Mouse (Mus musculus): ENCODE results near the gene Pkn3.
"Not testable (repeated sequence)": the region's sequence is repeated elsewhere in the genome, so short reads cannot be mapped to it uniquely, and the experiment has no call there.

Pkn3 gene

GRCm38 (mm10) chr2:30095882-30096527, 18.5 kb downstream of the Pkn3 start:
- peak; percentile 43 for DNase-seq (ENCODE audit: extremely low spot score)

DNA sequence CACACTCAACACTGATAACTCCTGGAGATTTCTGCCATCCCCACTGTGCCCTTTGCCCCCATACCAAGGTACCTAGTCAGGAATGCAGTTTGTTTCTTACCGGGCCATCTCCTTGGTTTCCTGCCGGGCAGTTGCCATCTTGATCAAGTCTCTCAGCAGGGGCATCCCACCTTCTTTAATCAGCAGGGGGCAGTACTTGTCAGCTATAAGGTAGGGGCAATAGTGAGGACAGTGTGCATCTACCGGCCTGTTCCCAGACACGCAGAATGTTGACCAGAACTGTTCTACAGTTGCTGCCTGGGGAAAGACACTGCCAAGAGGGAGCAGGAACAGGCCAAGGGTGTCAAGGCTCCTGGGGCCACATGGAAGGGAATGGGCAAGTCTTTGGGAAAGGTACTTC, 22.7 kb downstream of the Pkn3 start:
- no peak for DNase-seq (ENCODE audit: extremely low spot score)

- peak; percentile 57 for DNase-seq (ENCODE audit: extremely low spot score)
These were observed 28.9 kb downstream of the Pkn3 start for GRCm38 (mm10) chr2:30106364-30106763.

DNA sequence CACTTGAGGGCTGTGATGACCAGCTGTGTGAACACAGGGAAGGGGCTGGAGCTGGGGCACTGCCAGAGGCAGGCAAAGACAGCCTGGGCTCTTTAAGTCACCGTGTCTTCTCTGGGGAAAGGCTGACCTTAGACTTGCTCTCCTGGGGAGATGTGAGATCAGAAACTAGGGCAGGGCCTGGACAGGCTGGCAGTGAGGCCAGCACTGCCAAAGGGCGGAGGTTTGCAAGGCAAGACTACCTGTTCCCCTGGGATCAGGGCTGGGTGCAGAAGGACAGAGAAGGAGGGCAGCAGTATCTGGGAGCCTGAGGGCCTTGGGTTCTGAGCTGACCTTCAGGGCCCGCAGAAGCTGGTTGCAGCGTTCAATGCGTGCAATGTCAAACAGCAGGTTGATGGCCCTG, 30.2 kb downstream of the Pkn3 start:
- no peak for DNase-seq (ENCODE audit: extremely low spot score)

DNA sequence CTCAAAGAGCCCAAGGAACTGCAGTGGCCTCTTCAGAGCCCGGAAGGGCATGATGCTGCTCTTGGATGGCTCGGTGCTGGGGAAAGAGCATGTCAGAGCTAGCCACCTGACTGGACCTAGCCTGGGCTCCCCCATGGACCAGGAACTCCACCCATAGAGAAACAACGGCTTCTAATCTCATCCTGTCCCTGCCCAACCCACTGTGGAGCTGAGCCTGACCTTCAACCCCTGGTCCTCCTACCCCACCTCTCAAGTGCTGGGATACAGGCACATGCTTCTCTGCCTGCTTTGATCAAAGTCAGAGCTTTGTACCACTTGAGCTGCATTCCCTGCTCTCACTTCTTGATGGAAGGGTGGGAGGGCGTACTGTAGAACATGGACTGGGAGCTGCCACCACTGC, 30.8 kb downstream of the Pkn3 start:
- DNase-seq (ENCODE audit: extremely low spot score) = no peak

DNA sequence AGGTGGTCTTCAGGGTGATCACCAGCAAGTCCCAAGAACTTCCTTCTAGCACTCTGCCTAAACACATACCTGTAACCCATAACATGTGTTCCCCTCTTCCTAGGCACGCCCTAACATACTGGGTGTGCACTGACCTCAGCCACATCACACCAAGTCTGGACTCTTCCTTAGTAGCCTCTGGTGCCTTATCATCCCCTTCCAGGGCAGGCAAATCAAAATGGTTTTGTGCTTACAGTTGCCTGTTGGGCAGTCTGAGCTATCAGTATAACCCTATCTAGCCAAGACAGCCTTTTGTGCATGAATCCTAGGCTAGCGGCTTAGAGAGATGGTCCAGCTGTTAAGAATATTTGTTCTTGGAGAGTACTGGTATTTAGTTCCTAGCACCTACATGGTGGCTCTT, 34.0 kb downstream of the Pkn3 start:
- DNase-seq (ENCODE audit: extremely low spot score) = no peak

DNA sequence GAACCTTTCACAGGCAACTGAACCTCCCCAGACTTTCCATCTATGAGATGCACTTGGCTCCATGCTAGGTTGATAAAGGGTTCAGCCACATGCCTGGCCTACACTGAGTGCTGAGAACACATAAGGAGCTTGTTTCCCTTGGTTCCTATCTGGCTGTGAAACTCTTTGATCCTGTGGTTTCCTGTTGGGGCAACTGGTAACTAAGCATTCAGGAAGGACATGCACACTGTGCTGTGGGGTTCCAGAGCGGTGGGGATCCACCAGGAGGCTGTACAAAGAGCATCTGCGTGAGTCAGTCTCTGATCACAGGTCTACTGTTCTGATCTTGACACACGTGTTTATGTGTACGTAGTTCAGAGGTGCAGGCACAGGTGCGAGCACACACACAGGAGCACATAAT, 35.1 kb downstream of the Pkn3 start:
- DNase-seq (ENCODE audit: extremely low spot score) = no peak

DNA sequence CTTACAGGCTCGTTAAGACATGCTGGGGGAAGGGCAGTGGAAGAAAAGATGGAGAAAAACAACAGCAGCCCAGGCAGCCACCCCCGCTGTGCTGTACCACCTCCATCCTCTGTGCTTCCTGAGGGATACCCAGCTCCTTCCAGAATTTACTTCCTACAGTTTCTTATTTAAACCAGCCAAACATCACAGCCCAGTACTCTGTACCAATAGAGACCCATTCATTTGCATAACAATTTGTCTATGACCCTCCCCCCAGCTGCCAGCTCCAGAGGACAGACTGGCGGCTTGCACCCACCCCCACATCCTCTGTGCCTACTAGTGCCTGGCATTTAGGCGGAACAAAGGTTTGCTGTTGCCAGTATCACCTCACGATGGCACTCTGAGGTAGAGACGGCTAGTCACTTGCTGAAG, 42.2 kb downstream of the Pkn3 start:
- DNase-seq (ENCODE audit: extremely low spot score) = no peak

DNA sequence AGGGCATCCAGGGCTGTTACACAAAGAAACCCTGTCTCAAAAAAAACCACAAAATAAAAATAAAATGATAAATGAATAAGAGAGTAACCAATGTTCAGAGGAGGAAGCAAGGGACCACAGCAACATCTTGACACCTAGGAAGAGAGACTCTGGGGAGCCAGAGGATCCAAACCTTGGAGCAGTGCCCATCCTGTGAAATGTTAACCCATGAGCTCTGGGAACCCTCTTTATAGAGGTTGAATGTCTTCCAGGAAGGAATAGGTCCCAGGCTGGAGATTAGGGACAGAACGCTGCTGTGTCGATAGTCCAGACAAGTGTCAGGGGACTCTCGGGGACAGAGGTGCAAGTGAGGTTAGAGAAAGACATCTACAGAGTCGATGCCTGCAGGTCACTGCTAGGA, 42.8 kb downstream of the Pkn3 start:
- DNase-seq (ENCODE audit: extremely low spot score) = no peak

GRCm38 (mm10) chr2:30122766-30123165, 45.3 kb downstream of the Pkn3 start:
- DNase-seq (ENCODE audit: extremely low spot score) = no peak

- no peak for DNase-seq (ENCODE audit: extremely low spot score)
These were observed 46.4 kb downstream of the Pkn3 start for GRCm38 (mm10) chr2:30123729-30124471.

DNA sequence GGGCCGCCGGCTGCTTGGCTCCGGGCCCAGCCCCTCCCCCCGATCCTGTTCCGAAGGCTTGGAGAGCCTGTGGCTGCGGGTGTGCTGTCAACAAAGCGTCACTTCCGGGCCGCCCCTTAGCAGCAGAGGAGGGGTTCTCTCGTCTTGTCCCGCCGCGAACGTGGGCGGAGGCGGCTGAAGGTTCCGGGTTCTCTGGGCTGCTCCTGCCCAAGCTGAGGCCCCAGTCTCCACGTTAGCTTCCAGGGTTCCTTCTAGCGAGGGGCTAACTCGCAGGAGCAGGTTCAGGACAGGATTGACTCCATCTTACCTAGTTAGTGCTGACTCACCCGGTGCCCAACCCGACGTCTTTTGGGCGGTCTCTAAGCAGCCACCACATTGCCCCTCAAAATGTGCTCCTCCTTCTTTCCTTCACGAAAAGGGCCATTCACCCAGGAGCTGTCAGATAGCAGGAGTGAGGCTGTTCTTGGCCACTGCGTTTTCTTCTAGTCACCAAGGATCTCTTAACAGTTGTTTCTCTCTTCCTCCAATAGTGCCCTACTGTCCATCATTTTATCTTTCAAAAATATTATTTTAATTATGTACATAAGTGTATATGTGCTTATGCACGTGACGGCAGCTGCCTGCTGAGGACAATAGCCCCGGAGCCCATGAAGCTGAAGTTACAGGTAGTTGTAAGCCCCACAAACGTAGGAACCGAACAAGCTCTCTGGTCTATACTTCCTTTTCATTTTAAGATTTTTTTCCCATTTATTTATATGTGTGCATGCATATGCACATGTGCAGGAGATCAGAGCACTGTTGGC, 47.2 kb downstream of the Pkn3 start, which contains the start of gene Zer1:
Gene Zer1 (minus strand): TSS at position 114 of the 803 bp plus-strand sequence.
- DNase-seq (ENCODE audit: extremely low spot score) = peak; percentile 93

DNA sequence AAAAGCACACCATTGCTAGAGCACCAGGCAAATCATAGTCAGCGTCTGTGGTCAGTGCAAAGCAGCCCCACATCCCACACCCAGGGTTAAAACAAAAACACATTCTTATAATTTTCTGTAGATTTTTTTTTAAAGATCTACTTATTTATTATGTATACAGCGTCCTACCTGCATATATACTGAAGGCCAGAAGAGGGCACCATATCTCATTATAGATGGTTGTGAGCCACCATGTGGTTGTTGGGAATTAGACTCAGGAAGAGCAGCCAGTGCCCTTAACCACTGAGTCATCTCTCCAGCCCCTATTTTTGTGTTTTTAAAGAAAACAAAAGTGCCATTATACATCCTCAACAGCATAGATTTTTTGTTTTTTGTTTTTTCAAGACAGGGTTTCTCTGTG, 51.3 kb downstream of the Pkn3 start:
- DNase-seq (ENCODE audit: extremely low spot score) = peak; percentile 24

- DNase-seq (ENCODE audit: extremely low spot score) = no peak
These were observed 52.7 kb downstream of the Pkn3 start for GRCm38 (mm10) chr2:30130156-30130555.

- not testable (repeated sequence) for DNase-seq (ENCODE audit: extremely low spot score)
These were observed 53.8 kb downstream of the Pkn3 start for GRCm38 (mm10) chr2:30131240-30131639.

GRCm38 (mm10) chr2:30132801-30133612, 55.5 kb downstream of the Pkn3 start:
- DNase-seq (ENCODE audit: extremely low spot score) = peak; percentile 9

DNA sequence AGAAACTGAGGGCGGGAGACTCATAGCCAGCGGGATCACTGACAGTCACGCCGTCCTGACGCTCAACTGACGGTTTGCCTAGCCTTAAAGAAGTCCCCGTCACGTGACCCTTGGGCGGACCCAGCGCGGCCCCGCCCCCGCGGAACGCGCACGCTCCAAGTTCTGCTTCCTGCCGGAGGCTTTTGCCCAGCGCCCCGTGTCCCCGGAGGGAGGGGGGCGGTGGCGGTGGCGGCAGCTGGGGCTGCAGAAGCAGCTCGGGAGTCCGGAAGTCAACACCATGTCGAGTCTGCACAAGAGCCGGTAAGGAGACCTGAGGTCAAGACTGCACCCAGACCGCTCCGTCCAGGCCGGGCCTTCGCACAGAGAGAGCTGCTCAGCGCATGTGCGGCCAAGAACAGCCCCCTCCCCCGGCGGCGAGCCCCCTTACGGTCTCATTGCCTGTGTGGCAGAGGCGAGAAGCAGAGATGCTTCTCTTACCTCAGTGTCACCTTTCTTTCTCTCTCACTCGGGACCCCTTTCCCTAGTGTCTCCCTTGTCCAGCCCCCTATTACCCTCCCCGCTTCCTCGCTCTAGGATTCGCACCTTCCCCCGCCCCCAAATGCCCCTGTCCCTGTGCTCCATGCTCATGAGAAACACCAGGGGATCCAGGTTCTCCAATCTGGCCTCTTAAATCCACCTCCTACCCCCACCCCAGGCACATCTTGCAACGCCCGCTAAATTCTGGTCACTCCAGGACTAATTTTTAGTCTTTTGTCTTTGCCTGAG, 56.3 kb downstream of the Pkn3 start, which contains the start of gene Tbc1d13:
Gene Tbc1d13 (plus strand): TSS at position 134 of the 765 bp plus-strand sequence.
- DNase-seq (ENCODE audit: extremely low spot score) = peak; percentile 97

DNA sequence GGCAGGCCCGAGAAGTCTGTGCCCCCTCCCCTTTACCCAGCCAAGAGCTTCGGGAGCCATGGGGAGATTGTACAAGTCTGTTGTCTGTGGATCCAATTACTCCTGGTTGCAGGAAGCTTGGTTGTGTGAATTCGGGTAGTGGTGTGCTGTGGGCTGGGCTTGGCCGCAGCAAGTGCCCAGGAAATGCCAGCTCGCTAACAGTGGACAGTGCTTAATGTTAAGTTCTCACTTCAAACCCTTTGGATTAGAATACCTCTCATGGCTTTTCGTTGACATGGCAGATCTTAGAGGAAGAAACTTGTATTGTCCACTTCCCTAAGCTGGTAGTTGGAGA, 56.9 kb downstream of the Pkn3 start:
- no peak for DNase-seq (ENCODE audit: extremely low spot score)

GRCm38 (mm10) chr2:30134928-30135620, 57.6 kb downstream of the Pkn3 start:
- DNase-seq (ENCODE audit: extremely low spot score) = no peak

GRCm38 (mm10) chr2:30136458-30136857, 59.0 kb downstream of the Pkn3 start:
- no peak for DNase-seq (ENCODE audit: extremely low spot score)
